Mouse (Mus musculus): ENCODE results near the gene AI854703.

The AI854703 gene

GRCm38 (mm10) chr6:48650041-48650440, 23.5 kb downstream of the AI854703 start:
- DNase-seq (ENCODE audit: low spot score in 2 of 2), result no peak

DNA sequence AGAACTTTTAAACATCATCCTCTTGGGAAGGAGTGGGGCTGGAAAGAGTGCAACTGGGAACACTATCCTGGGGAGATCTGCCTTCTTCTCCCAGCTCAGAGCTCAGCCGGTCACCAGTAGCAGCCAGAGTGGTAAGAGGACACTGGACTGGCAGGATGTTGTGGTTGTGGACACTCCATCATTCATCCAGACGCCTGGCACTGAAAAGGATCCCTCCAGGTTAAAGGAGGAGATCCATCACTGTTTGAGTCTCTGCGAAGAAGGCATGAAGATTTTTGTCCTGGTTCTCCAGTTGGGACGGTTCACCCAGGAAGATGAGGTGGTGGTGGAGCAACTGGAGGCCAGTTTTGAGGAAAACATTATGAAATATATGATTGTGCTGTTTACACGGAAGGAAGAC, 32.2 kb downstream of the AI854703 start:
- DNase-seq (ENCODE audit: low spot score in 2 of 2), result no peak

- no peak for DNase-seq (ENCODE audit: low spot score in 2 of 2)
Measured at GRCm38 (mm10) chr6:48664750-48665149, 38.2 kb downstream of the AI854703 start.

GRCm38 (mm10) chr6:48665471-48665870, 38.9 kb downstream of the AI854703 start:
- DNase-seq (ENCODE audit: low spot score in 2 of 2), result no peak

DNA sequence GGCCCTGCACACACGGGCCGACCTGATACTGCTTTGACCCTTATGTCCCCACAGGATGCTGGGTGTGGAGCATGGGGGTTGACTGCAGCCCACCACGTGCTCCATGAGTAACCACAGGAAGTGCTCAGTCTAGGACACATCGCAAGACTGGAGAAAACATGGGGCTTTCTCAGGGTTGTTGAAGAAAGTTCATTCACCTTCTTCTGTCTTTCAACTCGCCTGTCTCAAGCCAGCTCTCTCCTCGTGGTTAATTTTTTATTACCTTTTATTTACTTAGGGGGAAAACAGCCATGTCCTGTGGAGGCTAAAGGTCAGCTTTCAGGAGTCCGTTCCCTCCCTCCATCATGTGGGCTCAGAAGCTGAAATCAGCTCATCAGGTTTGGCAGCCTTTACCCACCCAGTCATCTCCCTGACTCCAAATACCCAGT, 39.6 kb downstream of the AI854703 start:
- DNase-seq (ENCODE audit: low spot score in 2 of 2), result no peak

- no peak for DNase-seq (ENCODE audit: low spot score in 2 of 2)
Measured at GRCm38 (mm10) chr6:48668022-48668421, 41.5 kb downstream of the AI854703 start.

GRCm38 (mm10) chr6:48669446-48669969, 42.9 kb downstream of the AI854703 start:
- DNase-seq (ENCODE audit: low spot score in 2 of 2), result no peak

DNA sequence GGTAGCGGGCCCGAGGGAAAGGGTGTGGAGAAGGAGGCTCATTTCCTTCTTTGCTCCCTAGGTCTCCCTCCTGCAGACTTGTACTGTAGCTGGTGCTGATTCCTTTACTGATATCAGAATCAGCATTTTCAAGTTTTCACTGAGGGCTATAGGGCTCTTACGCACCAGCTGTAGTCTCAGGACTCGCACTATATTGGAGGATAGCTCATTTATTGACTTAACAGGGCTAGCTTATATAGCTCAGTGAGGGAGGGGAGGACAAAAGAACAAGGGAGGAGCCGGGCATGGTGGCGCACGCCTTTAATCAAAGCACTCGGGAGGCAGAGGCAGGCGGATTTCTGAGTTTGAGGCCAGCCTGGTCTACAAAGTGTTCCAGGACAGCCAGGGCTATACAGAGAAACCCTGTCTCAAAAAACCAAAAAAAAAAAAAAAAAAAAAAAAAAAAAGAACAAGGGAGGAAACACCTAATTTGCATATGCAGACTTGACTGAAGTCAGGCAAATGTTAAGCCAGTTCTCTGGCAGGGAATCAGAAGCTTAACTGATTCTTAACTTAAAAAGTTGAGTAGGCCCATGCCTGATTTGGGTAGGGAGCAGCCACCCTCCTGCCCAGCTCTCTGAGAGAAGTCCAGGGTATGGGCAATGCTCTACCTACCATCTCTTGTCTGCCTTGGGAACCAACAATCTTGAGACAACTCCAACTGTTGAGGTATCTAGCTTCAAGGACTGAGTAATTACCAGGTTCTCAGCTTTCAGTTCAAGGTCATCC, 47.9 kb downstream of the AI854703 start:
- DNase-seq (ENCODE audit: low spot score in 2 of 2), result no peak

GRCm38 (mm10) chr6:48675400-48675930, 48.9 kb downstream of the AI854703 start:
- no peak for DNase-seq (ENCODE audit: low spot score in 2 of 2)

- no peak for DNase-seq (ENCODE audit: low spot score in 2 of 2)
Measured at GRCm38 (mm10) chr6:48675931-48676859, 49.6 kb downstream of the AI854703 start, which contains the start of gene Gimap9. Gene Gimap9 (plus strand): TSS chr6:48676129.

DNA sequence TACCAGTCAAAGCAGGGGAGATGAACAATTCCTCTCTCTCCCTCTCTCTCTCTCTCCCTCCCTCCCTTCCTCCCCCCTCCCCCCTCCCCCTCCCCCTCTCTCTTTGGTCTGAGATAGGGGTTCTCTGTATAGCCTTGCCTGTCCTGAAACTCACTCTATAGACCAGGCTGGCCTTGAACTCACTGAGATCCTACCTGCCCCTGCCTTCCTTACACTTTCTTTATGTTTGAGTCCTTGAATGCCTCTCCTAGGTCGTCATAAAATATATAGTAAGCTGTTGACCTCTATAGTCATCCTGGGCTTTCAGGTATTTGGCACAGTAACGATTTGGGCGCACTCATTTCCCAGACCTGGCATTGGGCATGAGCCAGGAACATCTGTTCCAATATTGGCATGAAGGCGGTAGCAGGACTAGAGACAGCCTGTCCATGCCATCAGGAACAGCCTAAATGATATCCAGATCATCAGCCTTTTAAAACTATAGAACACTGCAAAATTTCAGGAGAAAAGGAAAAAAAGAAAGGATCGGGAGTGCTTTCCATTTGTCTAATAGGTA, 50.4 kb downstream of the AI854703 start:
- DNase-seq (ENCODE audit: low spot score in 2 of 2), result no peak

- DNase-seq (ENCODE audit: low spot score in 2 of 2), result no peak
Measured at GRCm38 (mm10) chr6:48677492-48678345, 51.2 kb downstream of the AI854703 start.

DNA sequence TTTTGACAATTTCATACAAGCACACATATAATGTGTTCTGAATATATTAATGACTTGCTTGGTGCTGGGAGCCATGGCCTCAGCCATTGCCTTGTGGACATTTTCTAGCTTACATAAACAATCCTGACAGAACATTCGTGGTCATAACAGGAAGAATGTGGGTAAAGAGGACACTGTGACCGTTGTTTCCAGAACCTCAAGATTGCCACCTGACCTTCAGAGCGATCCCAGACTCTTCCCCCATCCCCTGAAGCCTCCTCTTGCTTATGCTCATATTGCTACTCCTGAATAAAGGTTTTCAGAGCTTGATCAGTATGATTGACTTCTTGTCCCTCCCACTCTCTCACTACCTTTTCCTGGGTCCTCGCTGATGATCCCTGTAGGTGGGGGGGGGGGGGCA, 51.8 kb downstream of the AI854703 start:
- DNase-seq (ENCODE audit: low spot score in 2 of 2), result no peak

DNA sequence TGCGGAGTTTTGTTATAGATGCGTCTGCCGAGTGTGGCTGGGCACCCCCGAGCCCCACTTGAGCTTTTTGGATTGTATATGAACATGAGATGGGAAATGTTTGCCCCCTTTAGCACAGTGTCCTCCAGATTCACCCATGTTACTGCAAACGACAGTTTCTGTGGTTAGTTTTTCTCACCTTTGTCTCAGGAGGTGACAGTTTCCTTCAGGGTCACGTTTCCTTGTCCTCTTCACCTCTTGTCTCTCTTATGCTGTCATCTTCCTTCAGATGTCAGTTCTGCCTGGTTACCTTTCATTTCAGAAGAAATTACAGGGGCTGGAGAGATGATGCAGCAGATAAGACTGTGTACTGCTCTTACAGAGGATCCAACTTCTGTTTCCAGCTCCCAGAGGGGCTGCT, 53.1 kb downstream of the AI854703 start:
- DNase-seq (ENCODE audit: low spot score in 2 of 2), result no peak

DNA sequence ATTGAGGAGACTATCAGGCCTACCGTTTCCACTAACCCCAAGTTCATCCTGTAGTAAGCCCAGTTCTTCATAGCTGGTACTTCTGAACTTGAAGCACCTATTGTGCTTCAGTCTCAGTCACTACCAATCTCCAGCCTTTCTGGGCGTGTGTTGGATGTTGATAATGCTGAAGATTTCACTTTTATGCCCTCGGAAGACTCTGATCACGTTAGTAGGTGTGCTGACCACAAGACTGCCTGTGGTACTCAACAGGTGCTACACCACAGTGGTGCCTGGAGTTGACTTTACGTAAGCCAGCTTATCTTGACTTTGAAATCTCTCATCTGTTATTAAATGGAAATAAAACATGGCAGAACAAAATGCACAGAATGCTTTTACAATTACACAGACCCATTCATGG, 53.9 kb downstream of the AI854703 start:
- no peak for DNase-seq (ENCODE audit: low spot score in 2 of 2)

GRCm38 (mm10) chr6:48681472-48682090, 55.0 kb downstream of the AI854703 start:
- no peak for DNase-seq (ENCODE audit: low spot score in 2 of 2)

DNA sequence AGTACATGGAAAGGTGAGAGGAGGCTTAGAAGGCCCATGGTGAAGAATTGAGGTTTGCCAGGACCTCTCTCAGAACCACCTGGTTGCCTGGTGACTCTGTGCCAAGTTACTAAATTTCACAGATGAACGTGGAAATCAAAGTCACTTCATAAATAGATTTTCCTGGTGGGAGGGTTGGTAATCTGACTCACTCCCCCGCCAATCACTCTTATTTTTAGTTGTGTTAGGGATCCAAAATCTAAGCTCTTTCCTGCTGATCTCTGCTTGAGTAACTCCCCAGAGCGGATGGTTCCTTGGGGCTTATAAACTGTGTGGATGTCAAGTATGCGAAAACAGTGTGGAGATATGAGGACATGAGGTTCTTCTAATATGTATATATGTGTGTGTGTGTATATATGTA, 55.7 kb downstream of the AI854703 start:
- DNase-seq (ENCODE audit: low spot score in 2 of 2), result no peak
